Mouse (Mus musculus) embryonic facial prominence, embryonic 13.5 days (tissue): ENCODE data around the gene Commd1. TPM values are rescaled to one million over a fixed set of nuclear protein-coding genes. Genes with fewer than 3 reads are reported as not detected.

Source experiments
- ATAC-seq: fragments of 200-750 bp; cut with Nextera tagmentation; 2 replicates; pipeline ENCODE4 v1.8.0; 2017; ENCODE audit warnings: low read depth; ENCODE audit not compliant: insufficient number of reproducible peaks, insufficient read depth, low FRiP score, low TSS enrichment
- H3K27ac ChIP-seq: fragments of 300-500 bp; sonication (generic); 2 replicates; pipeline ENCODE4 v1.5.1; 2015; ENCODE audit warnings: moderate library complexity, mild to moderate bottlenecking, inconsistent platforms
- H3K27me3 ChIP-seq: fragments of 300-500 bp; sonication (generic); 2 replicates; pipeline ENCODE4 v1.6.1; 2015; ENCODE audit warnings: mild to moderate bottlenecking, inconsistent platforms
- H3K36me3 ChIP-seq: fragments of 300-500 bp; sonication (generic); 2 replicates; pipeline ENCODE4 v1.6.1; 2015; ENCODE audit warnings: mild to moderate bottlenecking, inconsistent platforms
- H3K4me1 ChIP-seq: fragments of 300-500 bp; sonication (generic); 2 replicates; pipeline ENCODE4 v1.6.1; 2015; ENCODE audit warnings: inconsistent platforms
- H3K4me2 ChIP-seq: fragments of 300-500 bp; sonication (generic); 2 replicates; pipeline ENCODE4 v1.6.1; 2015; ENCODE audit warnings: moderate library complexity, mild to moderate bottlenecking, inconsistent platforms
- H3K4me3 ChIP-seq: fragments of 300-500 bp; sonication (generic); 2 replicates; pipeline ENCODE4 v1.5.1; 2015; ENCODE audit warnings: mild to moderate bottlenecking, inconsistent platforms
- H3K9ac ChIP-seq: fragments of 300-500 bp; sonication (generic); 2 replicates; pipeline ENCODE4 v1.6.1; 2015; ENCODE audit warnings: mild to moderate bottlenecking, inconsistent platforms
- H3K9me3 ChIP-seq: fragments of 300-500 bp; sonication (generic); 2 replicates; pipeline ENCODE4 v1.6.1; 2016; ENCODE audit warnings: inconsistent platforms
- WGBS: fragments of 180-500 bp; shearing (Covaris S2); methylation state at CpG from one replicate; pipeline ENCODE4 v1.1.7; 2015; ENCODE audit warnings: mixed read lengths; 5-methylcytosine and 5-hydroxymethylcytosine counted together
- polyA plus RNA-seq: library from polyadenylated mRNA; unstranded; fragments of >200 nt; fragmentation: Nextera tagmentation; extraction: Ambion mirVana; gene quantifications from 2 replicates; pipeline ENCODE4 v1.2.1, GENCODE M21; 2015

The Commd1 gene
- polyA plus RNA-seq, 1 experiment from 2014 or later: 387 TPM

DNA sequence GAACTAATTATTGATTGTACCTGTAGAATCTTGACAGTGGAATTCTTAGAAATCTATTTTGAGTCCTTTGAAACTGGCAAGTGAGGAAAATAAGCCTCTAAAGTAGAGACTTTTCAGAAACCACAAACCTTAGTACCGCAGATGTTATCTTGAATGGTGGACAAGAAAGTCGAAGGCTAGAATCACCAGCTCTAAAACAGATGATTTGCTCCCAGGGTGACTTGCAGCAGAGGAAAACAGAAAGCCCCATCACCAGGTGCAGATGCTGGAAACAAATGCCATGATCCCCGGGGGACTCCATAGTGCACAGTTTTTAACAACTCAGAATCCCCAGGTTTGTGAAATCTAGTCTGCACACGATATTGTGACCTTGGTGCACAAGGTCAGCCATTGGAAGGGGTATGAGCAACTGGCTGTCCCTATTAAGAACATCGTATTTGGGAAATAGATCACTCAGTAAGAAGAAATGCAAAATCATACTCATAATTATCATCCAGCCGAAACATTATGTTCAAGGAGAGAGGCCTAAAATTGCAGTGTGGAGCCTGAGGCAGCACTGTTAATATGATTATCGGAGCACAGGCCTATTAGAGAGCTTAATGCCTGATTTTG lies 116.4 kb downstream of the Commd1 start:
- no peak overlapping the region for H3K4me2 ChIP-seq
- H3K9ac ChIP-seq: no peak overlapping the region
- ATAC-seq: no peak
- no peak overlapping the region for H3K27ac ChIP-seq
- H3K36me3 ChIP-seq: no peaks in the 10 kb centered on the region
- no peak overlapping the region for H3K4me3 ChIP-seq
- 0 out of 2 replicates have a peak, but pooled peaks cover 4% of the 10 kb centered on the region for H3K4me1 ChIP-seq
- no peaks in the 10 kb centered on the region for H3K9me3 ChIP-seq
- peaks cover 26% of the 10 kb centered on the region for H3K27me3 ChIP-seq
- 70% methylated on average over 7 of the region's 7 CpGs for WGBS

DNA sequence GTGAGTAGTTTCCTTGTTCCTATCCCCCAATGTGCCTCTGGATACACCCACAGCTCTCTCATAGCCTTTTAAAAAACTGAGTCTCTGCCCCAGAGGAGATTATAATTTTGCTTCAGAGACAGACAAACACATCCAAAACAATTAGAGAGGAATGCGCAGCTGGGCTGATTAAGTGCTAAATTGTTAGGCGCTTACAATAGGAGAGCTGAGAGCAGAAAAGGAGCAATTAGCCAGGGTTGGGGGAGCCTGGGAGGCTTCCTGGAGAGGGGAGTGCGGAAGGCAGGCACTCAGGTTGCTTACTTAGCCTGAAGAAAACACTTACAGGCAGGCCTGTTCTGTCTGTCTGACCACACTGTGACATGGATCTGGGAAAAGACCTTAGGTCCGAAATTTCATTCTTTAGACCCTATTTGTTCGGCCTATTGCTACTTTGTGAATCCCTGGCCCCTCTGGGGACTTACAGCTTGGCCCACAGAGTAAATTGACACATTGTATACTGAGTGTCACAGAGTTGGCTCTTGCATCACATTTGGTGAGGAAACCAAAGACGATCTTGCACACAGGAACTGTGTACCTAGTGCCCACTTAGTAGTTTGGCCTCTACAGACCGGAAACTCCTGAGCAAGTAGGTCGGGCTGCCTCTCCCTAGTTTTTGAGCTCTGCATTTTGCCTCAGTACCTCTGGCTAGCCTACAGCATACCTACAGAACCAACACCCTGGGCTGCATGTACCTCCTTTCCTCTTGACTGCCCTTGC lies 117.7 kb downstream of the Commd1 start:
- Histone ChIP-seq H3K4me2 (no peak overlapping the region), H3K36me3 (no peaks in the 10 kb centered on the region), H3K4me1 (peaks cover 12% of the 10 kb centered on the region), H3K27me3 (peaks cover 26% of the 10 kb centered on the region), H3K4me3 (no peak overlapping the region), H3K27ac (no peak overlapping the region), H3K9ac (no peak overlapping the region), H3K9me3 (no peaks in the 10 kb centered on the region)
- no peak for ATAC-seq
- WGBS: 41% methylated on average over 8 of the region's 8 CpGs

DNA sequence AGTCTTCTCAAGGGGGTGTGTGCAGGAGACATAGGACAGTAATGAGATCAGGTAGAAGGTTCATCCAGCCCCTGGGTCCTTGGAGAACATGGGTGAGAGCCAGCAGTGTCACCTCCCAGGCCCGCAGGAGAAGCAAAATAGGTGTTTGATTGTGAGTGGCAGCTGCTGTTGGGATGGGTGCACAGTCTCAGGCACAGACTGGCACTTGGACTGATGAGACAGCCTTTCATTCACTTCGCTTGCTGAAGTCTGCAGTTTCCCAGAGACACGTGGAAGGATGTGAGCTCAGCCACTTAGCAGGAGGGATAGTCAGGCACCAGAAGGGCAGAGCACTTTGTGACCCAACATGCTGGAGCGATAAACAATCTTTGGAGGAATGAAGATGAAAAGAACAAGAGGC lies 118.6 kb downstream of the Commd1 start:
- H3K4me3 ChIP-seq: no peak overlapping the region
- H3K27ac ChIP-seq: no peak overlapping the region
- H3K9me3 ChIP-seq: no peaks in the 10 kb centered on the region
- no peaks in the 10 kb centered on the region for H3K36me3 ChIP-seq
- no peak overlapping the region for H3K4me2 ChIP-seq
- no peak overlapping the region for H3K9ac ChIP-seq
- H3K4me1 ChIP-seq: peaks cover 17% of the 10 kb centered on the region
- no peak for ATAC-seq
- WGBS: 40% methylated on average over 4 of the region's 4 CpGs
- peaks cover 34% of the 10 kb centered on the region for H3K27me3 ChIP-seq

DNA sequence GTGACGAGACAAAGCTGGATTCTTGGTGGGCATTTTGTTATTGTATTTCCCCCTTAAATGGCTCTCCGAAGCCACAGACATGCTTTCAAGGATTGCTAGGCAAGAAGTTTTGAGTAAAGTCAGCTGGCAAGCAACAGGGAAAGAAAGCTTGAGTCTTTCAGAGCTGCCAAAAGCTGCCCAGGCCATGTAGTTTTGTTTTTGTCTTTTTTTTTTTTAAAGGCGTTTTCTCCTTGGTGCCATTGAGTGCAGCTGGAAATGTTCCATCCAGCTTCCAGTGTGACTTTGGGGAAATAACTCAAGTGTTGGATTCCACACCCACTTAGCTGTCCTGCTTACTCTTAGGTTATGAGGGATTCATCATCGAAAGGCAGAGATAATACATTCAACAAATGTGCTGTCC lies 120.9 kb downstream of the Commd1 start:
- no peak overlapping the region for H3K9ac ChIP-seq

DNA sequence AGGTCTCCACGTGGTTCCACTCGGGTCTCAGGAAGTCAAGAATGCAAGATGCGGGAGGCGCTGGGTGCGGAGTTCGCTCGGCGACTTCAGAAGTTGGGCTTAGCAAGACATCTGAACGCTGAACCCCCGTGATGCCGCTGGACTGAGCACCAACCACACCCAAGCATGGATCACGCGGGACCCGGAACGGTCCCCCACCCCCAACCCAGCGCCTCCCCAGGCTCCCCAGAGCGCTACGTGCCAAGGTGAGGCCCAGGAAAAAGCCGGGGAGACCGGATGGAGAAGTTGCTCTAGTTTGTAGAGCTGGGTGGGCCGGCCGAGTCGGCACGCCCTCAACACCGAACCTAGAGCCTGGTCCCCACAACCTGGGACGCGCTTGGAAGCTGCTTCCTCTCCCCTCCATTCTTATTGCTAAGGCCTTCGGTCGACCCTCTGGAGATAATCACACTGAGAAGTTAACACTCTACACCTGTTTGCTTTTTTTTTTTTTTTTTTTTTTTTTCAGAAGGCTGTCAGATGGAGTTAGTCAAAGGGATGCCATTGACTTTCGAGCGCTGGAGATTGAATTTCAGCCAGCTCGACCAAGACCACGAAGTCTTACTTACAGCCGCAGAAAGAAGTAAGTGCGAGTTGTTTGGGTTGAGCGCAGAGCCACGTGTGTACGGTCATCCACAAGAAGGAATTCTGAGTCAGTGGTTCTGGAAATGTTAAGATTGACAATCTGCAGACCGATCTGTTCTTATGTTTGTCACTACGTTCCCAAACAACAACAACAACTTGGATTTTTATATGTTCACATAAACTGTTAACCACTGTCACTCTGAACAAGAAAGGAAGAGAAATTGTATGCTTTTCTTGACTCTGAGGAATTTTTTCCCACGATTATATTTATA lies 121.6 kb downstream of the Commd1 start, which contains the start of gene B3gnt2:
B3gnt2 (minus strand) TSS at position 627 of the 893 bp plus-strand sequence.
- no peaks in the 10 kb centered on the region for H3K9me3 ChIP-seq
- peak within 1 kb of the TSS; percentile 58 for H3K27ac ChIP-seq
- H3K9ac ChIP-seq: peak within 1 kb of the TSS; percentile 77
- peaks cover 26% of the 10 kb centered on the region for H3K4me1 ChIP-seq
- WGBS: 3% methylated on average over 41 of the region's 41 CpGs
- H3K36me3 ChIP-seq: no peaks in the 10 kb centered on the region
- H3K4me3 ChIP-seq: peak within 1 kb of the TSS; percentile 69
- peak within 1 kb of the TSS; percentile 97 for H3K4me2 ChIP-seq
- H3K27me3 ChIP-seq: peaks cover 57% of the 10 kb centered on the region
- ATAC-seq: no peak

More for the DNA sequence above, 120.9 kb downstream of the Commd1 start:
- ATAC-seq: no peak
- Histone ChIP-seq H3K27me3 (peaks cover 56% of the 10 kb centered on the region), H3K9me3 (no peaks in the 10 kb centered on the region), H3K27ac (no peak overlapping the region), H3K4me2 (peak overlapping the region; percentile 97; the same call in 1 of the 2 replicates), H3K36me3 (no peaks in the 10 kb centered on the region), H3K4me3 (no peak overlapping the region), H3K4me1 (peaks cover 26% of the 10 kb centered on the region)
- WGBS: 51% methylated on average over 4 of the region's 4 CpGs

DNA sequence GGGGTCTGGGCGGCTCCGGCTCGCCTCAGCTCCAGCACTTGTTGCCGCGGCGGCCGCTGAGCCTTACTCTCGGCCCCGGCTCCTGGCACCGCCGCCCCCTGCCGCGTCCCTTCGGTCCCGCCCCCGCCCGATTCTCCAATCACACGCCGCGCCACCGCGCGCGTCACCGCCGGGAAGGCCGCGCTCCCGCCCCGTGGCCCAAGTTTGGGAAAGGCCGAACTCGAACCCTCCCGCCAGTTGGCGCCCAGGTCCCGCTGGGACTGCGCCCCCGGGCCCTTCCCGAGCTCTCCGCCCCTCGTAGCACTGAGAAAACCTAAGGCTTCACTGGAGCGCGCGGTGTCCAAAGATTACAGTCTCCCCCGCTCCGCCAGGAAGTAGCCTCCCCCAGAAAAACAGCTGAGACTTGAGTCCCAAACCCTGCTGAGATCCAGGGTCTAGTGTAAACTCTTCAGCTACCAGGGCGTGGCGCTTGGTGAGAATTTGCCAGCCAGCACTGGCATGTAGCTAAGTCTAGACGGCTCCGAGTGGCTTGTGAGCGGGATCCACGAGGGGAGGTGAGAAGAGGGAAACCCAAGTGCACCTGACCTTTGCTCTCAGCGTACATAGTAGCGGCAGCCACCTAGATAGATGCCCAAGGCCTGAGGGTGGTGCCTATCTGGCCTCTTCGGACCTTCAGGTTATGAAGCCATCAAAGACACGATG lies 122.4 kb downstream of the Commd1 start:
- Histone ChIP-seq H3K4me3 (peak overlapping the region; percentile 69), H3K9me3 (no peaks in the 10 kb centered on the region), H3K27me3 (peaks cover 57% of the 10 kb centered on the region), H3K9ac (peak overlapping the region; percentile 77), H3K36me3 (no peaks in the 10 kb centered on the region), H3K4me2 (peak overlapping the region; percentile 97), H3K4me1 (peaks cover 26% of the 10 kb centered on the region), H3K27ac (peak overlapping the region; percentile 58)
- WGBS: under 1% methylated on average over 53 of the region's 55 CpGs
- peak; percentile 88 for ATAC-seq

DNA sequence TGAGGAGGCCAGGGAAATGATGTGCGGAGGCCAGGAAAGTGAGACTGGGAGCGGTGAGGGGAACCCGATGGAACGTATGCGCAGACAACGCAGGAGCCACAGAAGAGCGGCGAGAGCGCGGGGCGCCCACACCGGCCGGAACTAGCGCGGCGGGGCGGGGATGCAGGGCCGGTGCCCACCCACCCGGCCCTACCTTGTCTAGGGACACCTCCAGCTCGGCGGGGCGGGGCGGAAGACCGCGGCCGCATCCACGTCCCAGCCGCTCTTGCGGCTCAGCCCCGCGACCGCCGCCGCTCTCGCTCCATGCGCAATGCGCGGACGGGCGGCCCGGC lies 122.9 kb downstream of the Commd1 start:
- peak; percentile 60 for ATAC-seq
- Histone ChIP-seq H3K9me3 (no peaks in the 10 kb centered on the region), H3K4me1 (peaks cover 26% of the 10 kb centered on the region), H3K4me3 (peak overlapping the region; percentile 69), H3K36me3 (no peaks in the 10 kb centered on the region), H3K27me3 (peaks cover 57% of the 10 kb centered on the region), H3K9ac (peak overlapping the region; percentile 77), H3K4me2 (peak overlapping the region; percentile 97), H3K27ac (peak overlapping the region; percentile 58; the same call in 1 of the 2 replicates)
- WGBS: under 1% methylated on average over 39 of the region's 41 CpGs

DNA sequence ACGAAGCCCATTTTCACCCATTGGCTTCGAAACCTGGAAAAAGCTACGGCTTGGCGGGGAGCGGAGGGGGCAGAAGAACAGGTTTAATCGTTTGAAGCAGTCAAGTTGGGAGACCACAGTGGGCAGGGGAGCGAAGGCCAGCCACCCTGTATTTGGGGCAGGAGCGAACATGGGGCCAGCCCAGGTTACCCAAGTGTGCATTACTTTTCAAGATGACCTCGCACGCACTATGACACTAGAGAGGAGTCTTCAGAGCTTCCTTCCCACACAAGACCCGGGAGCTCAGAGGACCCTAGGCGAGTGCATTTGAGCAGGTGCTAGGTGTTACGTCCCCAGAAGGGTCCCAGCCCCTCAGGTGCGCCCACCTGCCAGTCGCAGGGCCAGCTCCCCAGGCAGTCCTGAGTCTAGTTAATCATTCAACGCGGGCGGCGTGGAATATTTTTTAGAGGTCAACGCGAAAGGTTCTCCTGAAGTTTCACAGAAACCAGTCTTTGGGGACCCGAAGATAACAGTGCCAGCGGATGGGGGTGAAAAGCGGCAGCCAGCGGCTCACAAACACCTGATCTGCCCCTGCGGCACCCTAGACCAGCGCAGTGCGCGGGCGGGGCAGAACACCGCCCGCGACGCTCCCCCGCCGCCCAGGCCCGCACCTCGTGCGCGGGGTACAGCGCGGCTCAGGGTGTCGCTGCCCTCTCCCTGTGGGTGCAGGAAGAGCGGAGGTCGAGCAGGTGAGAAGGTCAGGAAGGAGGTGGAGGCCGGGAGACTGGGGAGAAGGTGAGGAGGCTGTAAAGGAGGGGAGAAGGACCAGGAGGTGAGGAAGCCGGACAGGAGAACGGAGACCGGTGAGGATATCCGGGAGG lies 123.5 kb downstream of the Commd1 start:
- WGBS: 2% methylated on average over 50 of the region's 50 CpGs
- H3K9me3 ChIP-seq: no peaks in the 10 kb centered on the region
- H3K4me1 ChIP-seq: peaks cover 29% of the 10 kb centered on the region
- peak; percentile 5; the same call in 1 of the 2 replicates for ATAC-seq
- peak overlapping the region; percentile 77 for H3K9ac ChIP-seq
- peaks cover 53% of the 10 kb centered on the region for H3K27me3 ChIP-seq
- peak overlapping the region; percentile 97 for H3K4me2 ChIP-seq
- H3K36me3 ChIP-seq: no peaks in the 10 kb centered on the region
- peak overlapping the region; percentile 69 for H3K4me3 ChIP-seq
- H3K27ac ChIP-seq: peak overlapping the region; percentile 58

DNA sequence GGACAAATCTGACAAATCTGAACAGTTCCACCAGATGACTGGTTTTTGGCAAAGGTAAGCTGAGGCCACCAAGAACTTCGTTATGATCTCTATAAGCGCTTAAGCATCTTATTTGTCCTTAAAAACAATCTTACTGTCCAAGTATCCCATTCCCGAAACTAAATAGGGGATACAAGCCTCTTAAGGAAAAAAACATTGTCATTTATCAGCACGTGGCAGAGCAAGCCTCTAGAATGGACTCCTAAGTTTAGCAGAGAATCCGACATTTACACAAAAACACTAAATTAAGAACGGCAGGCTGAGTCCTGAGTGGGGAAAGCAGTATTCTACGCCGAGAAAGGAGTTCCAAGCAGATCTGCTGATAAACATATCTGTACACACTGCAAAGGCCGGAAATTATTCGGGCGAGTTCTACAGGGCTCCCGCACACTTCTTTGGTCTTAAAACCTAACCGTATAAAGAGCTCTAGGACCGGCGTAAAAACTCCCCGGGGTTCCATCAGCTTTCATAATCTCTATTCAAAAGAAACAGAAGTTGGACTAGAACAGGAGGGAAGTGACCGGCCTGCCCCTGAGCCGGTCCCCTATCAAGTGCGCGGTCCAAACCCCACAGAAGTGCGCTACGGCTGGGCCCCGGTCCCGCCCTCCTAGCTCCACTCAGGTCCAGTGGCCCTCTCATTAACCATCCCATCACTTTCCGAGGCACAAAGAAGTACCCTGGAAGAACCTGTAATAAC lies 124.3 kb downstream of the Commd1 start:
- Histone ChIP-seq H3K36me3 (no peaks in the 10 kb centered on the region), H3K9me3 (no peaks in the 10 kb centered on the region), H3K4me3 (peak overlapping the region; percentile 69), H3K27ac (no peak overlapping the region), H3K9ac (peak overlapping the region; percentile 77; the same call in 1 of the 2 replicates), H3K4me2 (peak overlapping the region; percentile 97), H3K27me3 (peaks cover 46% of the 10 kb centered on the region), H3K4me1 (peaks cover 29% of the 10 kb centered on the region)
- ATAC-seq: no peak
- 16% methylated on average over 25 of the region's 25 CpGs for WGBS
